Mouse (Mus musculus): Measurements from ENCODE around the gene Kmo. TPM values are rescaled to one million over a fixed set of nuclear protein-coding genes. Genes with fewer than 3 reads are reported as not detected.

Kmo gene
- polyA plus RNA-seq, 1 experiment from 2014 or later = 0.53 TPM

DNA sequence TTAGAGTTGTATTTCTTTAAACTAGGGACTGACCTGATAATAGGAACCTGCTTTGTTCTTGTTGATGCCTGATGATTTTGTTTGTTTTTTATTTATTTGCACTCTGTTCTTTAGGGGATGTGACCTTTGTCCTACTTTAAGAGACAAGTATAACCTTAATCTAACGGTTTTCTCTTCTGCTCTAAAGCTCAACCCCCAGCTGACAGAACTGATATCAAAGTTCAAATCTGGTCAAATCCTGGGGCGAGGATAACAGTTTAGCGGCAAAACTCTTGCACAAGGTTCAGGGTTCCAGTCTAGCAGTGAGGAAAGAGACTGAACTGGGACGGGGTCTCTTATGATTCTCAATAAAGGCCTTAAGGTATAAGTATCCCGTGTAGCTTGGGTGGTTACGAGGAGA is 9.1 kb downstream of the Kmo start:
- TF ChIP-seq CTCF (IDR thresholded peaks at IDR 0.05; ENCODE audit: low read depth) = no peak
- Histone ChIP-seq H3K4me3 (ENCODE audit: low read depth, low read length) (no peak overlapping the region), H3K36me3 (ENCODE audit: control insufficient read depth, insufficient read depth) (no peaks in the 10 kb centered on the region), H3K9me3 (ENCODE audit: control insufficient read depth) (no peaks in the 10 kb centered on the region), H3K4me2 (replicated peaks; ENCODE audit: low read depth) (no peak overlapping the region), H3K27me3 (replicated peaks; ENCODE audit: control insufficient read depth, insufficient read depth, low read length) (no peaks in the 10 kb centered on the region), H3K27ac (ENCODE audit: low read depth, low read length) (no peak overlapping the region), H3K9ac (ENCODE audit: low read depth, low read length) (no peak overlapping the region), H3K4me1 (replicated peaks; ENCODE audit: control insufficient read depth, insufficient read depth, low read length) (peaks cover 3% of the 10 kb centered on the region)
- ATAC-seq = no peak
- 79% methylated on average over 6 of the region's 6 CpGs for WGBS

DNA sequence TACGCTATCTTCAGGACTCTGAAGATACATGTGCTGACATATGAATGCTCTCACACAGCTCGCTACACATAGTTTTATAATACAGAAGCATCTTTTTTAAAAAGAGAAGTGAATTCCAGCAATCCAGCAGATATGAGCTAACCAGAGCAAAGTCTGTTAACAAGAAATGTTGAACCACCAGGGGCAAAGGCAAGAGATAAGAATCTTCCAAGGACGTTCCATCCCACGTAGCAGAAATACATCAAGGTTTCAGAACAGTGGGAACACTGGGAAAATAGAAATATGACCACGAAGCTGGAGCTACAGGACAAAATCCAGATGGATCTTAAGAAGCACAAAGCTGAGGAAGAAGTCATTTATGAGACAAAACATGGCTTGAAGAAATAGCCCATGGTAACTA is 10.2 kb downstream of the Kmo start:
- Histone ChIP-seq H3K36me3 (ENCODE audit: control insufficient read depth, insufficient read depth) (no peaks in the 10 kb centered on the region), H3K27me3 (replicated peaks; ENCODE audit: control insufficient read depth, insufficient read depth, low read length) (no peaks in the 10 kb centered on the region), H3K4me2 (replicated peaks; ENCODE audit: low read depth) (no peak overlapping the region), H3K9ac (ENCODE audit: low read depth, low read length) (no peak overlapping the region), H3K4me3 (ENCODE audit: low read depth, low read length) (no peak overlapping the region), H3K9me3 (ENCODE audit: control insufficient read depth) (no peaks in the 10 kb centered on the region), H3K4me1 (replicated peaks; ENCODE audit: control insufficient read depth, insufficient read depth, low read length) (no peaks in the 10 kb centered on the region; the same call in 1 of the 2 replicates), H3K27ac (ENCODE audit: low read depth, low read length) (no peak overlapping the region)
- WGBS = 62% methylated on average over 5 of the region's 5 CpGs
- ATAC-seq = no peak
- TF ChIP-seq CTCF (IDR thresholded peaks at IDR 0.05; ENCODE audit: low read depth) = no peak

DNA sequence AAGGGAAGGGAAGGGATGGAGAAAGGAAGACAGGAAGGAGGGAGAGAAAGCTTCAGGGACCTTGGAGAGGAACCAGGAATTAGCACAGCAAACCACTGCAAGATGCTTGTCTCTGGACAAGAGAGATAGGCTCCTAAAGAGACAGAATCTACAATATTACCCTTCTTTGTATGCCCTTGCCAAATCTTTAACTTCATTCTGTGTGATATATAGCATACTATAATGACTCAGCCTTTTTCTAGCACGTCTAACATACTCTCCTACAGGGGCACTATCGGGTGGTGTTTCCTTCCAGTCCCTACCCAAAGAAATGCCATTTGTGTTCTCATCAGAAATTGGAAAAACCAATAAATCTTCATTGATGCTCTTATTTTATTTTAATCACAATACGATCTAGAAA is 10.9 kb downstream of the Kmo start:
- no peaks in the 10 kb centered on the region for H3K27me3 ChIP-seq (replicated peaks; ENCODE audit: control insufficient read depth, insufficient read depth, low read length)
- H3K27ac ChIP-seq (ENCODE audit: low read depth, low read length) = no peak overlapping the region
- H3K4me1 ChIP-seq (replicated peaks; ENCODE audit: control insufficient read depth, insufficient read depth, low read length) = no peaks in the 10 kb centered on the region; the same call in 1 of the 2 replicates
- H3K4me2 ChIP-seq (replicated peaks; ENCODE audit: low read depth) = no peak overlapping the region
- no peak for ATAC-seq
- no peak for TF ChIP-seq CTCF (IDR thresholded peaks at IDR 0.05; ENCODE audit: low read depth)
- no peak overlapping the region for H3K9ac ChIP-seq (ENCODE audit: low read depth, low read length)
- no peaks in the 10 kb centered on the region for H3K36me3 ChIP-seq (ENCODE audit: control insufficient read depth, insufficient read depth)
- no peaks in the 10 kb centered on the region for H3K9me3 ChIP-seq (ENCODE audit: control insufficient read depth)
- WGBS = 80% methylated on average over 3 of the region's 3 CpGs
- H3K4me3 ChIP-seq (ENCODE audit: low read depth, low read length) = no peak overlapping the region

DNA sequence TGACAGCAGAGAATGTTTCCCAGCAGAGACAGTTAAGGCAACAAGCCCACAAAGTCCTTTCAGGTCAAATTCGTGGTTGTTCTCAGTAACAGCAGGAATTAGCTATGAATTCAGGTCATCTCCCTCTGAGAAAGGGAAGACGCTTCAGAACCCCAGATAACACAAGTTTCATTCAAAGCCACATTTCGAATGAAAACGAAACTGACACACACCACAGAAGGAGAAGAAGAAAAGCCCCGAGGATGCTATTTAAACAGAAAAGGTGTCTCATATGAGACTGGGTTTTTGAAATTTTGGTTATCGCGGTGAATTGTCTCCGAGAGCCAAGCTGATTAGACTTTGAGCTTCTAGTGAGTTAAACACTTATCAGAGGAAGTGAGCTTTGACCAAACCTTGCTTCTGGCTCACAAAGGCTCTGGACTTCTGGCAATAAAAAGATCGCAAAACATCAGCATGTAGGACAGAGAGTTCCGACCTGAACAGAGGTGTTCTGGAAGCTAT is 11.6 kb downstream of the Kmo start:
- H3K9me3 ChIP-seq (ENCODE audit: control insufficient read depth) = no peaks in the 10 kb centered on the region
- no peaks in the 10 kb centered on the region for H3K36me3 ChIP-seq (ENCODE audit: control insufficient read depth, insufficient read depth)
- no peaks in the 10 kb centered on the region for H3K4me1 ChIP-seq (replicated peaks; ENCODE audit: control insufficient read depth, insufficient read depth, low read length)
- no peak overlapping the region for H3K4me3 ChIP-seq (ENCODE audit: low read depth, low read length)
- 43% methylated on average over 10 of the region's 10 CpGs for WGBS
- TF ChIP-seq CTCF (IDR thresholded peaks at IDR 0.05; ENCODE audit: low read depth) = no peak
- no peak overlapping the region for H3K9ac ChIP-seq (ENCODE audit: low read depth, low read length)
- peak; percentile 87 for ATAC-seq
- peak overlapping the region; percentile 39 for H3K4me2 ChIP-seq (replicated peaks; ENCODE audit: low read depth)
- no peak overlapping the region for H3K27ac ChIP-seq (ENCODE audit: low read depth, low read length)
- no peaks in the 10 kb centered on the region for H3K27me3 ChIP-seq (replicated peaks; ENCODE audit: control insufficient read depth, insufficient read depth, low read length)

DNA sequence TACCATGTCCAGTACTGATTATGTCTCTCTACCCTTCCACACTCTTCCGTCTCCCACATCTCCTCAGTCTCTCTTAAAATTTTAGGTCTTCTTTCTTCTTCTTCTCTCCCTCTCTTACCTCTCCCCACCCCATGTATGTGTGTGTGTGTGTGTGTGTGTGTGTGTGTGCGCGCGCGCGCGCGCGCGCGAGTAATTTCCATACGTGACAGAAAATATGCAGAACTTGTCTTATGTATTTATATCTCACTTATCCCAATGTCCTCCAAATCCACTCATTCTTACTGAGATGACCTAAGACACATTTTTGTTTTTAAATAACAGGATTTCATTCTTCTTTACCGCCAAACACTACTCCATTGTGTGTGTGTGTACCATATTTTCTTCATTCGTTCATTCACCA is 12.3 kb downstream of the Kmo start:
- H3K4me1 ChIP-seq (replicated peaks; ENCODE audit: control insufficient read depth, insufficient read depth, low read length) = no peaks in the 10 kb centered on the region
- no peaks in the 10 kb centered on the region for H3K27me3 ChIP-seq (replicated peaks; ENCODE audit: control insufficient read depth, insufficient read depth, low read length)
- no peak overlapping the region for H3K27ac ChIP-seq (ENCODE audit: low read depth, low read length)
- no peak for TF ChIP-seq CTCF (IDR thresholded peaks at IDR 0.05; ENCODE audit: low read depth)
- no peaks in the 10 kb centered on the region for H3K9me3 ChIP-seq (ENCODE audit: control insufficient read depth)
- no peaks in the 10 kb centered on the region for H3K36me3 ChIP-seq (ENCODE audit: control insufficient read depth, insufficient read depth)
- 97% methylated on average over 14 of the region's 14 CpGs for WGBS
- H3K4me3 ChIP-seq (ENCODE audit: low read depth, low read length) = no peak overlapping the region
- no peak overlapping the region for H3K9ac ChIP-seq (ENCODE audit: low read depth, low read length)
- H3K4me2 ChIP-seq (replicated peaks; ENCODE audit: low read depth) = no peak overlapping the region
- ATAC-seq = no peak

DNA sequence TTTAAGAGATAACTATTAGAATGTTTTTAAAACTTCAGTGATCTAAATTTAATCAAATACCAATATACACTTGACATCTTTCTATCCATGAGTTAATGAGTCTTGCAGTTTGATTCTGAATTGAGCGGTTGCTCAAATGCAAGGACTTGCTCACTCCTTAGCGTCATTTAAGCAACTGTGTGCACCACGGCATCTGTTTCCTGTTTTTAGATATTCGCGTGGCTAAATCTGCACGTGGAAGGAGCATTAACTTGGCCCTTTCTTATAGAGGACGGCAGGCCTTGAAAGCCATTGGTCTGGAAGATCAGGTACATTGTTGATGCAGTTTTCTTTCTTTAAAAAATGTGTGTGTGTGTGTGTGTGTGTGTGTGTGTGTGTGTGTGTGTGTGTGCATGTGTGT is 17.5 kb downstream of the Kmo start:
- no peaks in the 10 kb centered on the region for H3K27me3 ChIP-seq (replicated peaks; ENCODE audit: control insufficient read depth, insufficient read depth, low read length)
- H3K36me3 ChIP-seq (ENCODE audit: control insufficient read depth, insufficient read depth) = no peaks in the 10 kb centered on the region
- no peaks in the 10 kb centered on the region for H3K9me3 ChIP-seq (ENCODE audit: control insufficient read depth)
- no peak overlapping the region for H3K27ac ChIP-seq (ENCODE audit: low read depth, low read length)
- H3K4me1 ChIP-seq (replicated peaks; ENCODE audit: control insufficient read depth, insufficient read depth, low read length) = no peaks in the 10 kb centered on the region
- 79% methylated on average over 7 of the region's 7 CpGs for WGBS
- H3K4me2 ChIP-seq (replicated peaks; ENCODE audit: low read depth) = no peak overlapping the region
- no peak for TF ChIP-seq CTCF (IDR thresholded peaks at IDR 0.05; ENCODE audit: low read depth)
- no peak overlapping the region for H3K9ac ChIP-seq (ENCODE audit: low read depth, low read length)
- ATAC-seq = no peak
- H3K4me3 ChIP-seq (ENCODE audit: low read depth, low read length) = no peak overlapping the region

DNA sequence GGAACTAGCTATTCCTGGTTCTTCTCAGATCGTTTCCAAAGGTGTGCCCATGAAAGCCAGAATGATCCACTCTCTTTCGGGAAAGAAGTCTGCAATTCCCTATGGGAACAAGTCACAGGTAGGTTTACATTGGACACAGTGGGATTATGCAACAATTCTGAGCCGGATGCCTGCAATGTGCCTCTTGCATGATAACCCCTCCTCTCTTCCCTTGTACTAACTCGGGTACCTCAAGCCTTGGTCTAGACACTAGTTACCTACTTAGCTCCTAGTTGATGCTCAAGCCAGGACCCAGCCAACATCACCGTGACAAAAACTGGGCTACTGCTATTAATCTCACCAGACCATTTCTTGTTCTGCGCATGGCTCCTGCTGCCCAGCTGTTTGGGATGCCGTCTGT is 18.9 kb downstream of the Kmo start:
- H3K4me1 ChIP-seq (replicated peaks; ENCODE audit: control insufficient read depth, insufficient read depth, low read length) = no peaks in the 10 kb centered on the region
- H3K9me3 ChIP-seq (ENCODE audit: control insufficient read depth) = no peaks in the 10 kb centered on the region
- H3K27ac ChIP-seq (ENCODE audit: low read depth, low read length) = no peak overlapping the region
- no peak overlapping the region for H3K9ac ChIP-seq (ENCODE audit: low read depth, low read length)
- H3K27me3 ChIP-seq (replicated peaks; ENCODE audit: control insufficient read depth, insufficient read depth, low read length) = no peaks in the 10 kb centered on the region
- no peak overlapping the region for H3K4me3 ChIP-seq (ENCODE audit: low read depth, low read length)
- H3K4me2 ChIP-seq (replicated peaks; ENCODE audit: low read depth) = no peak overlapping the region
- H3K36me3 ChIP-seq (ENCODE audit: control insufficient read depth, insufficient read depth) = no peaks in the 10 kb centered on the region
- no peak for ATAC-seq
- no peak for TF ChIP-seq CTCF (IDR thresholded peaks at IDR 0.05; ENCODE audit: low read depth)
- 75% methylated on average over 7 of the region's 7 CpGs for WGBS

Measured in intestine, postnatal 0 days (tissue).